In the genomic region with DNA sequence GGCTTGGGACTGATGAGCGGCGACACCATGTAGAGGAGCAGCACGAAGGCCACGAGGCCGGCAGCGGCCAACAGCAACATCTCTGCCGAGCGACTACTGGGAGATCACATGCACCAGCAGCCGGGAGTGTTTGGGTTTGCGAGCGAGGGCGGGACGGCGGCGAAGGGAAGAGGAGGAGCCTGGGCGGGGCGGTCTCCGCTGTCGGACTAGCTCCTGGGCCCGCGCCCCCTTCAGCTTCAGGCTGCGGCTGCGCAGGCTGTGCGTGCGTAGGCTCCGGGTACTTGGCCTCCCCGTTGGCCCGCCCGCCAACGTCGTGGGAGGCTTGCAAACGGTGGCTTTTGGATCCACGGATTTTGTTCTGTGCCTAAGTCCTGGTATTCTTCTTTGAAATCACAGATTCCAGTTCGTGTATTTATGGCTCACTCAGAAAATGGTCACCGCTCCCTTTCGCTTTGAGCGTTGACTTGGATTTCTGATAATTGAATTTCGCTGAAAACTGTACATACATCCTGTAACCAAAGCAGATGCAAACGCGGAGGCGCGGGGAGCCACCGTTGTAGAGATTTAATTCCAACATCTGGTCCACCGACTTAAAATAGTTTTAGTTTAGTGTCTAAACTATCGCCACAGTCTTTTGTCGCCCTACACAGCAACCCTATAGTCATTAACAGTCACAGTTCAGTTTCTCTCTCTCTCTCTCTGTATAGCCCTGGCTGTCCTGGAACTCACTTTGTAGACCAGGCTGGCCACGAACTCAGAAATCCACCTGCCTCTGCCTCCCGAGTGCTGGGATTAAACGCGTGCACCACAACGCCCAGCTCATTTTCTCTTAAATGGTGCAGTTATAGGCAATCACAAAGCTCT, we compare ENCODE assay signal across 7 mouse cellular contexts. TPM values are rescaled to one million over a fixed set of nuclear protein-coding genes. Genes with fewer than 3 reads are reported as not detected.
DNase-seq lines count a peak whose midpoint lies in the region; ATAC-seq lines count a peak whose summit lies in the region.

Gene Kdsr (minus strand): TSS at position 156 of the 864 bp plus-strand sequence.

- peak; percentile 99 for DNase-seq in adrenal gland, adult 2 months
- DNase-seq in embryo, embryonic 11.5 days (ENCODE audit: low read depth, low spot score), result peak; percentile 90
- peak; percentile 93 to 96 for DNase-seq in gastrocnemius, postnatal 36 days
- DNase-seq in left cerebral cortex, postnatal 25 days (ENCODE audit: low spot score in 2 of 2), result peak; percentile 98 to 99
- DNase-seq in midbrain, embryonic 10.5 days (ENCODE audit: low spot score), result peak; percentile 96
- peak; percentile 93 for DNase-seq in right cerebral cortex, postnatal 4 days

- H3K4me2 ChIP-seq in intestine, embryonic 15.5 days (replicated peaks), result peak within 1 kb of the TSS; percentile 96

- H3K9ac ChIP-seq in intestine, embryonic 15.5 days, result peak within 1 kb of the TSS; percentile 73

- peak; percentile 98 for ATAC-seq in intestine, embryonic 15.5 days

- H3K36me3 ChIP-seq in intestine, embryonic 15.5 days, result peaks cover 1% of the 10 kb centered on the region; the same call in 1 of the 2 replicates
- H3K36me3 ChIP-seq in midbrain, embryonic 10.5 days, result peaks cover 8% of the 10 kb centered on the region; the same call in 1 of the 2 replicates

- intact Hi-C loops in gastrocnemius, postnatal 36 days (cut with DNase I), result loop anchor here (2.0 kb wide), 1 partner anchor 37 kb away; the partner anchor contains the start of gene Vps4b
- intact Hi-C loops in left cerebral cortex, postnatal 25 days (cut with DNase I), result loop anchor here (1.0 to 5.0 kb wide), 2 partner anchors 37 to 46 kb away; partner anchors contain the start of genes Bcl2 and Vps4b

- H3K27ac ChIP-seq in intestine, embryonic 15.5 days, result peak within 1 kb of the TSS; percentile 83
- H3K27ac ChIP-seq in midbrain, embryonic 10.5 days (replicated peaks), result peak within 1 kb of the TSS; percentile 86

- no peaks in the 10 kb centered on the region for H3K9me3 ChIP-seq in intestine, embryonic 15.5 days
- no peaks in the 10 kb centered on the region for H3K9me3 ChIP-seq in midbrain, embryonic 10.5 days (replicated peaks)

- H3K4me1 ChIP-seq in intestine, embryonic 15.5 days (replicated peaks), result peaks cover 14% of the 10 kb centered on the region
- H3K4me1 ChIP-seq in midbrain, embryonic 10.5 days, result peaks cover 16% of the 10 kb centered on the region

- H3K27me3 ChIP-seq in intestine, embryonic 15.5 days (replicated peaks), result no peaks in the 10 kb centered on the region
- no peaks in the 10 kb centered on the region for H3K27me3 ChIP-seq in midbrain, embryonic 10.5 days (ENCODE audit: low read depth, poor library complexity, severe bottlenecking)

- H3K4me3 ChIP-seq in intestine, embryonic 15.5 days (replicated peaks), result peak within 1 kb of the TSS; percentile 75
- H3K4me3 ChIP-seq in midbrain, embryonic 10.5 days, result peak within 1 kb of the TSS; percentile 63

- 2% methylated on average over 51 of the region's 51 CpGs for WGBS in intestine, embryonic 15.5 days
- 4% methylated on average over 51 of the region's 51 CpGs for WGBS in midbrain, embryonic 10.5 days

RNA-seq across cellular contexts. Expression of gene Kdsr, which starts in this region (rescaled TPM):
- 10 to 100 TPM; 43.5 to 46.9 TPM for total RNA-seq in adrenal gland, adult 2 months (2021)
- polyA plus RNA-seq in adrenal gland, adult 2 months (2012; rRNA removed), result 30.7 and 55.7 TPM in 2 replicates
- total RNA-seq in gastrocnemius, postnatal 36 days (2021), result 1 to 10 TPM; 3.1 to 4.7 TPM
- polyA plus RNA-seq in intestine, embryonic 15.5 days (2015; fragmentation: Nextera tagmentation; extraction: Ambion mirVana), result 13.2 and 14.9 TPM in 2 replicates
- total RNA-seq in left cerebral cortex, postnatal 25 days (2021), result 10 to 100 TPM; 24.4 to 25.9 TPM
- polyA plus RNA-seq in midbrain, embryonic 10.5 days (2016; fragmentation: Nextera tagmentation; extraction: Ambion mirVana), result 7.2 and 7.5 TPM in 2 replicates

Comparison
In these comparisons a context has a peak if more than half of its experiments do, and no peak if none do; other contexts are left out.
1. Peak in every context shown above with its lines: DNase-seq, ATAC-seq, H3K4me3 ChIP-seq and H3K27ac ChIP-seq.
2. RNA of gene Kdsr (total RNA-seq): 43.5 to 46.9 TPM in adrenal gland, adult 2 months and 24.4 to 25.9 TPM in left cerebral cortex, postnatal 25 days; 3.1 to 4.7 TPM in gastrocnemius, postnatal 36 days; every median in the first group is over 4 times any median in the second.